Mouse (Mus musculus): ENCODE results near the gene Gm26620. TPM values are rescaled to one million over a fixed set of nuclear protein-coding genes. Genes with fewer than 3 reads are reported as not detected.

Gene Gm26620
- polyA plus RNA-seq, 1 experiment from 2014 or later, result not detected

DNA sequence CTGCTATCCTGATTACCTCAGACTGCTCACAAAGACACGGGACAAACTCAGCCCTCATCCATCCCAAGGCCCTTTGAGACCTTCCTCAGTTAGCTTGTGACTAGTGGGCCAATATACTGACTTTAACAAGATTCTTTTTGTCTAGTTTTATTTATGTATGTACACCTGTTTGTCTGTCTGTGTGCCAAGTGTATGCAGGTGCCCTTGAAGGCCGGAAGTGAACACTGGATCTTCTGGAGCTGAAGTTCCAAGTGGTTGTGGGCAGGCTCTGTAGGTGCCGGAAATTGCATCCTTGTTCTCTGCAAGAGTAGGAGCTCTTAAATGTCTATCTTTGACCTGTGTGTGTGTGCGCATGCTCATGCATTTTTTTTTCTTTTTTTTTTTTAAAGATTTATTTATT is 44.4 kb downstream of the Gm26620 start:
- no peaks in the 10 kb centered on the region for H3K36me3 ChIP-seq
- H3K27me3 ChIP-seq, result no peaks in the 10 kb centered on the region
- no peak overlapping the region for H3K4me3 ChIP-seq
- no peak overlapping the region for H3K4me2 ChIP-seq (replicated peaks)
- H3K9ac ChIP-seq, result no peak overlapping the region
- 85% methylated on average over 4 of the region's 4 CpGs for WGBS
- H3K4me1 ChIP-seq, result no peaks in the 10 kb centered on the region
- no peak for ATAC-seq (ENCODE audit: low FRiP score)
- H3K9me3 ChIP-seq (replicated peaks), result no peaks in the 10 kb centered on the region
- H3K27ac ChIP-seq, result no peak overlapping the region

GRCm38 (mm10) chr1:170932043-170932442 is 47.2 kb downstream of the Gm26620 start:
- WGBS, result 85% methylated on average over 3 of the region's 3 CpGs
- ATAC-seq (ENCODE audit: low FRiP score), result no peak
- no peak overlapping the region for H3K4me2 ChIP-seq (replicated peaks)
- no peak overlapping the region for H3K4me3 ChIP-seq
- no peaks in the 10 kb centered on the region for H3K9me3 ChIP-seq (replicated peaks)
- H3K4me1 ChIP-seq, result no peaks in the 10 kb centered on the region
- no peaks in the 10 kb centered on the region for H3K27me3 ChIP-seq
- no peak overlapping the region for H3K9ac ChIP-seq
- H3K27ac ChIP-seq, result no peak overlapping the region
- no peaks in the 10 kb centered on the region for H3K36me3 ChIP-seq

- no peaks in the 10 kb centered on the region for H3K27me3 ChIP-seq
- ATAC-seq (ENCODE audit: low FRiP score), result no peak
- WGBS, result 63% methylated on average over 6 of the region's 6 CpGs
Measured at GRCm38 (mm10) chr1:170933386-170933920, 48.6 kb downstream of the Gm26620 start.

DNA sequence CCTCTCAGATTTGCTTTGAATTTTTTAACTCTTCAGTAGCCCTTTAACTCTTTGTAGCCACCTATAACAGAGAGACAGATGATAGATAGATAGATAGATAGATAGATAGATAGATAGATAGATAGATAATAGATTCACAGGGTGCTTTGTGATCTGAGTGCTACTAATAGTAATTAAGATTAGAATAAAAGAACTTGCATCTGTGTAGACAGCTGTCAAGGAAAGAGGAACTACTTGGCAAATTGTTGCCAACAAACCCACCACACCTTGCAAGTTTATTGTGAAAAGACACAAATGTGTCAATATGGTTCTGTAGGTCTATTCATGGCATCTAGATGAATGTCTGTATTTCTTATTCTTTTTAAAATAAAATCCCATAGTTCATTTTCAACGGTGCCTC is 49.1 kb downstream of the Gm26620 start:
- no peak for ATAC-seq (ENCODE audit: low FRiP score)
- H3K4me1 ChIP-seq, result no peaks in the 10 kb centered on the region

More at GRCm38 (mm10) chr1:170933386-170933920, 48.6 kb downstream of the Gm26620 start:
- H3K9me3 ChIP-seq (replicated peaks), result no peaks in the 10 kb centered on the region
- no peaks in the 10 kb centered on the region for H3K4me1 ChIP-seq
- H3K4me2 ChIP-seq (replicated peaks), result no peak overlapping the region
- no peak overlapping the region for H3K27ac ChIP-seq
- no peak overlapping the region for H3K4me3 ChIP-seq
- H3K36me3 ChIP-seq, result no peaks in the 10 kb centered on the region
- no peak overlapping the region for H3K9ac ChIP-seq

DNA sequence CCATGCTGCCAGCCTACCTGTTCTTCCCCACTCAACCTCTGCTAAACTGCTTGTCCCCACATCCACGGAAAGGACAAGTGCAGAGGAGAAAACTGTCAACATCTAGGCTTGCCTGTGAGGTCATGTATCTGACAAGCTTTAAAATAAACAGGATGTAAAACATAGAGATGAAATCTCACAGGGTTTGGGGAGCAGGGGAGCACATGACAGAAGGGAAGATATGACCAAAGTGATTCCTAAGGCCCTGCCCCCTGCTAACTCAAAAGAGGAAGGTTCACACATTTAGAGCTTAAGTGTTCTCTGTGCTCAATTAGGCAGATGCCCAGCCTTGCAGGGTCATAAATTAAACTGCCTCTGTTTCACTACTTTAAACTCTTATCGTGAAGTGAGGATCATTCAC is 49.5 kb downstream of the Gm26620 start:
- H3K9me3 ChIP-seq (replicated peaks), result no peaks in the 10 kb centered on the region
- no peak for ATAC-seq (ENCODE audit: low FRiP score)
- H3K27ac ChIP-seq, result no peak overlapping the region
- H3K4me3 ChIP-seq, result no peak overlapping the region
- no peaks in the 10 kb centered on the region for H3K36me3 ChIP-seq
- 91% methylated on average over 2 of the region's 2 CpGs for WGBS
- H3K4me2 ChIP-seq (replicated peaks), result no peak overlapping the region
- no peaks in the 10 kb centered on the region for H3K27me3 ChIP-seq
- H3K9ac ChIP-seq, result no peak overlapping the region
- no peaks in the 10 kb centered on the region for H3K4me1 ChIP-seq

More for the DNA sequence above, 49.1 kb downstream of the Gm26620 start:
- H3K36me3 ChIP-seq, result no peaks in the 10 kb centered on the region
- no peak overlapping the region for H3K4me2 ChIP-seq (replicated peaks)
- no peaks in the 10 kb centered on the region for H3K27me3 ChIP-seq
- H3K9me3 ChIP-seq (replicated peaks), result no peaks in the 10 kb centered on the region
- H3K27ac ChIP-seq, result no peak overlapping the region
- H3K9ac ChIP-seq, result no peak overlapping the region
- WGBS, result 83% methylated on average over 1 of the region's 1 CpGs
- H3K4me3 ChIP-seq, result no peak overlapping the region

Other genes starting within 250 kb of the Gm26620 start
- 8.0 and 10.4 TPM in 2 replicates for gene Olfml2b, start 240.5 kb upstream of the Gm26620 start, polyA plus RNA-seq (2016; fragmentation: Nextera tagmentation; extraction: Ambion mirVana)
- 10.3 and 11.3 TPM in 2 replicates for gene Atf6, start 17.3 kb upstream of the Gm26620 start, polyA plus RNA-seq (2016; fragmentation: Nextera tagmentation; extraction: Ambion mirVana)
- gene Dusp12, start 475 bp downstream of the Gm26620 start, polyA plus RNA-seq (2016; fragmentation: Nextera tagmentation; extraction: Ambion mirVana), result 35.4 and 35.9 TPM in 2 replicates
- gene Fcrlb, start 27.9 kb downstream of the Gm26620 start, polyA plus RNA-seq (2016; fragmentation: Nextera tagmentation; extraction: Ambion mirVana), result not detected in 2 replicates
- not detected in 2 replicates for gene Fcrla, start 42.5 kb downstream of the Gm26620 start, polyA plus RNA-seq (2016; fragmentation: Nextera tagmentation; extraction: Ambion mirVana)
- 0.43 and 0.49 TPM in 2 replicates for gene Fcgr2b, start 91.5 kb downstream of the Gm26620 start, polyA plus RNA-seq (2016; fragmentation: Nextera tagmentation; extraction: Ambion mirVana)
- gene Fcgr4, start 133.9 kb downstream of the Gm26620 start, polyA plus RNA-seq (2016; fragmentation: Nextera tagmentation; extraction: Ambion mirVana), result 0.25 and 0.45 TPM in 2 replicates
- gene Fcgr3, start 179.9 kb downstream of the Gm26620 start, polyA plus RNA-seq (2016; fragmentation: Nextera tagmentation; extraction: Ambion mirVana), result 7.2 and 9.1 TPM in 2 replicates
- 9.8 and 14.1 TPM in 2 replicates for gene Cfap126, start 228.9 kb downstream of the Gm26620 start, polyA plus RNA-seq (2016; fragmentation: Nextera tagmentation; extraction: Ambion mirVana)